Comparison of ENCODE assay signal across 21 mouse cellular contexts in genomic region chr8:116451397-116451796, GRCm38 (mm10). TPM values are rescaled to one million over a fixed set of nuclear protein-coding genes. Genes with fewer than 3 reads are reported as not detected.
"Had no signal": no experiment of that assay in that cellular context is flagged by ENCODE, and none has a peak within 500 bp of the region (broad histone marks: within the 10 kb centered on the region; RNA-seq: fewer than 3 reads in every experiment).

No protein-coding gene starts in this region.

- H3K9ac ChIP-seq: kidney, embryonic 15.5 days; limb, embryonic 13.5 days; liver, embryonic 13.5 days had no signal

- H3K27ac ChIP-seq: kidney, embryonic 15.5 days; limb, embryonic 13.5 days; liver, embryonic 13.5 days; midbrain, embryonic 10.5 days had no signal

- H3K9me3 ChIP-seq: kidney, embryonic 15.5 days; limb, embryonic 13.5 days; liver, embryonic 13.5 days; megakaryocyte, embryonic 14.5 days; midbrain, embryonic 10.5 days had no signal

- DNase-seq: kidney, adult 11 months; kidney, adult 8-10 months; kidney, postnatal 10 days; kidney, postnatal 36 days; left cerebral cortex, postnatal 4 days; liver, embryonic 13.5 days; lung, adult 2 months; lung, postnatal 36 days; right cerebral cortex, postnatal 25 days; thymus, adult 18-20 months; thymus, postnatal 36 days had no signal

- H3K4me1 ChIP-seq: kidney, embryonic 15.5 days; liver, embryonic 13.5 days; megakaryocyte, embryonic 14.5 days; midbrain, embryonic 10.5 days had no signal

- H3K36me3 ChIP-seq: kidney, embryonic 15.5 days; limb, embryonic 13.5 days; liver, embryonic 13.5 days; midbrain, embryonic 10.5 days had no signal

- H3K4me3 ChIP-seq: kidney, embryonic 15.5 days; limb, embryonic 13.5 days; liver, embryonic 13.5 days; megakaryocyte, embryonic 14.5 days; midbrain, embryonic 10.5 days had no signal

- H3K4me2 ChIP-seq: kidney, embryonic 15.5 days; limb, embryonic 13.5 days; liver, embryonic 13.5 days had no signal

- H3K27me3 ChIP-seq: kidney, embryonic 15.5 days; limb, embryonic 13.5 days; liver, embryonic 13.5 days; megakaryocyte, embryonic 14.5 days had no signal

- ATAC-seq: lung, postnatal 0 days; midbrain, embryonic 16.5 days had no signal

RNA-seq across cellular contexts. Expression of gene Dynlrb2, which starts 53.4 kb away (rescaled TPM):
- total RNA-seq: liver, adult 2 months had no signal
- polyA plus RNA-seq: limb, embryonic 13.5 days; liver, adult 2 months; liver, embryonic 13.5 days; liver, embryonic 16.5 days; small intestine, adult 2 months; spleen, adult 2 months had no signal
